Mouse (Mus musculus) intestine, embryonic 14.5 days (tissue): ENCODE data around the gene Emc8. TPM values are rescaled to one million over a fixed set of nuclear protein-coding genes. Genes with fewer than 3 reads are reported as not detected.
A peak's percentile ranks its signal among the peaks of the same experiment; 100 is the strongest.

Experiments used
- ATAC-seq: fragments of 200-750 bp; cut with Nextera tagmentation; replicated peaks from 2 replicates; pipeline ENCODE4 v1.8.0; 2017; ENCODE audit warnings: low read depth, moderate number of reproducible peaks, moderate TSS enrichment, moderate library complexity; ENCODE audit not compliant: low FRiP score, low TSS enrichment
- DNase-seq: peaks from one replicate; pipeline ENCODE4 v3.0.0-alpha.2; 2018; ENCODE audit warnings: low spot score
- H3K27ac ChIP-seq: fragments of 300-500 bp; sonication (generic); 2 replicates; pipeline ENCODE4 v1.5.1; 2014; ENCODE audit warnings: low read depth, mild to moderate bottlenecking, control low read depth
- H3K27me3 ChIP-seq: fragments of 300-500 bp; sonication (generic); replicated peaks from 2 replicates; pipeline ENCODE4 v1.6.1; 2014; ENCODE audit warnings: low read length, control low read depth; ENCODE audit not compliant: control insufficient read depth, insufficient read depth
- H3K36me3 ChIP-seq: fragments of 300-500 bp; sonication (generic); 2 replicates; pipeline ENCODE4 v1.6.1; 2014; ENCODE audit warnings: low read length, control low read depth; ENCODE audit not compliant: control insufficient read depth, insufficient read depth
- H3K4me1 ChIP-seq: fragments of 300-500 bp; sonication (generic); replicated peaks from 2 replicates; pipeline ENCODE4 v1.6.1; 2014; ENCODE audit warnings: low read length, control low read depth, mixed read lengths; ENCODE audit not compliant: control insufficient read depth, insufficient read depth
- H3K4me2 ChIP-seq: fragments of 300-500 bp; sonication (generic); 2 replicates; pipeline ENCODE4 v1.6.1; 2014; ENCODE audit warnings: low read length
- H3K4me3 ChIP-seq: fragments of 300-500 bp; sonication (generic); 2 replicates; pipeline ENCODE4 v1.5.1; 2014; ENCODE audit warnings: low read depth, low read length, control low read depth, mixed read lengths
- H3K9ac ChIP-seq: fragments of 300-500 bp; sonication (generic); 2 replicates; pipeline ENCODE4 v1.6.1; 2014; ENCODE audit warnings: mild to moderate bottlenecking, low read length
- H3K9me3 ChIP-seq: fragments of 300-500 bp; sonication (generic); 2 replicates; pipeline ENCODE4 v1.6.1; 2016; ENCODE audit warnings: low read length, control low read depth; ENCODE audit not compliant: control insufficient read depth
- WGBS: fragments of 180-500 bp; shearing (Covaris S2); extraction: QIAGEN DNeasy Blood & Tissue Kit; methylation state at CpG from one replicate; pipeline ENCODE4 v1.1.7; 2014; 5-methylcytosine and 5-hydroxymethylcytosine counted together
- polyA plus RNA-seq: library from polyadenylated mRNA; unstranded; fragments of >200 nt; fragmentation: Nextera tagmentation; extraction: Ambion mirVana; gene quantifications from 2 replicates; pipeline ENCODE4 v1.2.1, GENCODE M21; 2014

Emc8 gene
- polyA plus RNA-seq, 1 experiment from 2014 or later: 294 TPM

- Histone ChIP-seq H3K36me3 (no peaks in the 10 kb centered on the region), H3K27me3 (no peaks in the 10 kb centered on the region), H3K4me3 (no peak overlapping the region), H3K27ac (no peak overlapping the region), H3K9ac (no peak overlapping the region), H3K9me3 (no peaks in the 10 kb centered on the region), H3K4me2 (no peak overlapping the region), H3K4me1 (peaks cover 31% of the 10 kb centered on the region)
- ATAC-seq (no peak), DNase-seq (no peak)
- WGBS: 86% methylated on average over 4 of the region's 4 CpGs
Observed at GRCm38 (mm10) chr8:120700053-120700452, 31.7 kb upstream of the Emc8 start.

GRCm38 (mm10) chr8:120699565-120699964, 31.2 kb upstream of the Emc8 start:
- H3K9me3 ChIP-seq: no peaks in the 10 kb centered on the region
- ATAC-seq (no peak), DNase-seq (no peak)
- H3K4me3 ChIP-seq: no peak overlapping the region
- no peak overlapping the region for H3K4me2 ChIP-seq
- H3K36me3 ChIP-seq: no peaks in the 10 kb centered on the region
- H3K9ac ChIP-seq: no peak overlapping the region
- no peak overlapping the region for H3K27ac ChIP-seq
- H3K4me1 ChIP-seq: peaks cover 36% of the 10 kb centered on the region
- 76% methylated on average over 2 of the region's 2 CpGs for WGBS
- H3K27me3 ChIP-seq: no peaks in the 10 kb centered on the region

- H3K9me3 ChIP-seq: no peaks in the 10 kb centered on the region
- no peak for DNase-seq
- H3K4me1 ChIP-seq: peaks cover 41% of the 10 kb centered on the region
- no peak for ATAC-seq
- peak overlapping the region; percentile 83 for H3K27ac ChIP-seq
- H3K27me3 ChIP-seq: no peaks in the 10 kb centered on the region
- H3K4me2 ChIP-seq: no peak overlapping the region
- H3K9ac ChIP-seq: no peak overlapping the region
- H3K36me3 ChIP-seq: no peaks in the 10 kb centered on the region
- 60% methylated on average over 6 of the region's 6 CpGs for WGBS
- no peak overlapping the region for H3K4me3 ChIP-seq
Observed at GRCm38 (mm10) chr8:120699079-120699478, 30.7 kb upstream of the Emc8 start.

GRCm38 (mm10) chr8:120698426-120698825, 30.1 kb upstream of the Emc8 start:
- H3K9me3 ChIP-seq: no peaks in the 10 kb centered on the region
- DNase-seq (no peak), ATAC-seq (no peak)
- no peak overlapping the region for H3K9ac ChIP-seq
- H3K4me2 ChIP-seq: no peak overlapping the region
- peak overlapping the region; percentile 83 for H3K27ac ChIP-seq
- H3K27me3 ChIP-seq: no peaks in the 10 kb centered on the region
- no peaks in the 10 kb centered on the region for H3K36me3 ChIP-seq
- 55% methylated on average over 7 of the region's 7 CpGs for WGBS
- peaks cover 46% of the 10 kb centered on the region for H3K4me1 ChIP-seq
- no peak overlapping the region for H3K4me3 ChIP-seq

GRCm38 (mm10) chr8:120697979-120698272, 29.6 kb upstream of the Emc8 start:
- Histone ChIP-seq H3K27me3 (no peaks in the 10 kb centered on the region), H3K4me2 (no peak overlapping the region), H3K9me3 (no peaks in the 10 kb centered on the region), H3K27ac (peak overlapping the region; percentile 83), H3K4me3 (no peak overlapping the region), H3K4me1 (peaks cover 47% of the 10 kb centered on the region), H3K9ac (no peak overlapping the region), H3K36me3 (no peaks in the 10 kb centered on the region)
- ATAC-seq (no peak), DNase-seq (peak; percentile 63)

- DNase-seq (peak; percentile 76), ATAC-seq (no peak)
- no peak overlapping the region for H3K9ac ChIP-seq
- peaks cover 51% of the 10 kb centered on the region for H3K4me1 ChIP-seq
- H3K4me3 ChIP-seq: no peak overlapping the region
- 41% methylated on average over 17 of the region's 17 CpGs for WGBS
- no peaks in the 10 kb centered on the region for H3K9me3 ChIP-seq
- no peak overlapping the region; the same call in 1 of the 2 replicates for H3K4me2 ChIP-seq
- peak overlapping the region; percentile 83 for H3K27ac ChIP-seq
- H3K27me3 ChIP-seq: no peaks in the 10 kb centered on the region
- H3K36me3 ChIP-seq: no peaks in the 10 kb centered on the region
Observed at GRCm38 (mm10) chr8:120697154-120697978, 29.0 kb upstream of the Emc8 start.

- H3K4me2 ChIP-seq: peak overlapping the region; percentile 9; the same call in 1 of the 2 replicates
- H3K4me1 ChIP-seq: peaks cover 51% of the 10 kb centered on the region
- H3K9me3 ChIP-seq: no peaks in the 10 kb centered on the region
- DNase-seq (peak; percentile 74), ATAC-seq (no peak)
- no peak overlapping the region for H3K9ac ChIP-seq
- no peaks in the 10 kb centered on the region for H3K27me3 ChIP-seq
- 27% methylated on average over 13 of the region's 13 CpGs for WGBS
- H3K36me3 ChIP-seq: no peaks in the 10 kb centered on the region
- H3K4me3 ChIP-seq: no peak overlapping the region
- H3K27ac ChIP-seq: peak overlapping the region; percentile 83
Observed at GRCm38 (mm10) chr8:120696401-120697153, 28.2 kb upstream of the Emc8 start.

GRCm38 (mm10) chr8:120693861-120694493, 25.6 kb upstream of the Emc8 start:
- Histone ChIP-seq H3K4me2 (peak overlapping the region; percentile 30), H3K9me3 (no peaks in the 10 kb centered on the region), H3K36me3 (no peaks in the 10 kb centered on the region), H3K4me3 (no peak overlapping the region), H3K9ac (no peak overlapping the region), H3K27ac (peak overlapping the region; percentile 73), H3K27me3 (no peaks in the 10 kb centered on the region), H3K4me1 (peaks cover 51% of the 10 kb centered on the region)
- peak; percentile 90 for DNase-seq
- 9% methylated on average over 22 of the region's 22 CpGs for WGBS
- ATAC-seq: peak; percentile 88
